In the genomic region with DNA sequence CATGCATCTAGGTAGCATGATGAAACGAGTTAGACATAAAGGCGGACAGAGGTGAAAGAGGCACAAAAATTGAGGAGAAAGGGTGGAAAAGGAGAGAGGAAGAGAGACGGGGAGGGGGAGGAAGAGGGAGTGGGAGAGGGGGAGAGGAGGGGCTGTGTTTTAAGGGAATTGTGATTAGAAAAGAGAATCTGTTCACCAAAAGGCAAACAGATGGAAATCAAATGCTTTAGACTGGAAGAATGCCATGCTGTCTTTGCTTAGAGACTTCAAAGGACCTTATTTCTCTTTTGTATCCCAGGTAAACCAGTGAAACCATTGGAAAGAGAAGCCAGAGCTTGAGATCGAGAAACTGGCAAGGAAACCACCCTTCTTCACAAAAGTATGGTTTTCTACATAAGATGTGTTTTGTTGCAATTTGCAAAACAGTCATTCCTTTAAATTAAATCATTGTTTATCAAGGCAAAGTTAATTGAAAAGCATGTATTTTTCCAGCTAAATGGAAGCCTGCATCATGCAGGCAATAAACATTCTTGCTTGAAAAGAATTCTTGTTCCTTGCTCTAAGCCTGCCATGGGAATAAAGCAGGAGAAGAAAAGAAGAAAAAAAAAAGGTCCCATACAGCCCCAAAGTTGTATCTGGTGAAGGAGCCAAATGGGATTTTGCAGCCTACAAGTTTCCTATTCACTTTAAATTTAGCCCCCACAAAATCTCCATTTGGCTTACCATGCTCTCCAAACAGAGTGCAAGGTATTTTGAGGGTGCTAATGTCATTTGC, we compare ENCODE assay signal across 17 mouse cellular contexts.
"Had no signal": no experiment of that assay in that cellular context is flagged by ENCODE, and none has a peak within 500 bp of the region (broad histone marks: within the 10 kb centered on the region; RNA-seq: fewer than 3 reads in every experiment).

No protein-coding gene starts in this region.

- H3K27me3 ChIP-seq: limb, embryonic 15.5 days; liver, embryonic 12.5 days had no signal

- H3K36me3 ChIP-seq: limb, embryonic 15.5 days; liver, embryonic 12.5 days had no signal

- H3K9ac ChIP-seq: limb, embryonic 15.5 days; liver, embryonic 12.5 days; lung, embryonic 14.5 days had no signal

- ATAC-seq: liver, embryonic 12.5 days had no signal

- H3K4me3 ChIP-seq: limb, embryonic 15.5 days; liver, embryonic 12.5 days had no signal

- H3K4me2 ChIP-seq: limb, embryonic 15.5 days; liver, embryonic 12.5 days; lung, embryonic 14.5 days; midbrain, embryonic 11.5 days had no signal

- H3K9me3 ChIP-seq: limb, embryonic 15.5 days; liver, embryonic 12.5 days had no signal

- H3K27ac ChIP-seq: kidney, postnatal 0 days; limb, embryonic 15.5 days; liver, embryonic 12.5 days had no signal

- DNase-seq: kidney, adult 11 months; kidney, adult 9 months; kidney, postnatal 36 days; layer of hippocampus, adult 9-11 months; layer of hippocampus, postnatal 36 days; lung, embryonic 14.5 days; lung, postnatal 10 days; lung, postnatal 4 days; retina, postnatal 1 day; right cerebral cortex, postnatal 4 days; spleen, adult 18-20 months; thymus, adult 18-20 months; thymus, postnatal 14 days had no signal

- H3K4me1 ChIP-seq: limb, embryonic 15.5 days; liver, embryonic 12.5 days had no signal
